Mouse (Mus musculus) heart, embryonic 16.5 days (tissue): Measurements from ENCODE around the gene Meox1. TPM values are rescaled to one million over a fixed set of nuclear protein-coding genes. Genes with fewer than 3 reads are reported as not detected.

ENCODE experiments used
- ATAC-seq: fragments of 200-750 bp; cut with Nextera tagmentation; replicated peaks from 2 replicates; pipeline ENCODE4 v1.8.0; 2017; ENCODE audit warnings: moderate number of reproducible peaks; ENCODE audit not compliant: insufficient read depth, low FRiP score; ENCODE audit errors: extremely low read depth
- H3K27ac ChIP-seq: fragments of 300-500 bp; sonication (generic); 2 replicates; pipeline ENCODE4 v1.5.1; 2014; ENCODE audit warnings: mild to moderate bottlenecking, low read length, control low read depth, moderate library complexity
- H3K27me3 ChIP-seq: fragments of 300-500 bp; sonication (generic); 2 replicates; pipeline ENCODE4 v1.6.1; 2014; ENCODE audit warnings: low read length, mixed read lengths; ENCODE audit not compliant: control insufficient read depth, insufficient read depth
- H3K36me3 ChIP-seq: fragments of 300-500 bp; sonication (generic); 2 replicates; pipeline ENCODE4 v1.6.1; 2014; ENCODE audit not compliant: control insufficient read depth, insufficient read depth
- H3K4me1 ChIP-seq: fragments of 300-500 bp; sonication (generic); 2 replicates; pipeline ENCODE4 v1.6.1; 2014; ENCODE audit warnings: low read length, mixed read lengths; ENCODE audit not compliant: control insufficient read depth, insufficient read depth
- H3K4me2 ChIP-seq: fragments of 300-500 bp; sonication (generic); 2 replicates; pipeline ENCODE4 v1.6.1; 2014; ENCODE audit warnings: low read depth, mild to moderate bottlenecking, control low read depth, low read length
- H3K4me3 ChIP-seq: fragments of 300-500 bp; sonication (generic); 2 replicates; pipeline ENCODE4 v1.5.1; 2014; ENCODE audit warnings: mild to moderate bottlenecking, control low read depth, low read length
- H3K9ac ChIP-seq: fragments of 300-500 bp; sonication (generic); 2 replicates; pipeline ENCODE4 v1.6.1; 2014; ENCODE audit warnings: low read length, control low read depth
- H3K9me3 ChIP-seq: fragments of 300-500 bp; sonication (generic); replicated peaks from 2 replicates; pipeline ENCODE4 v1.6.1; 2016; ENCODE audit warnings: low read length; ENCODE audit not compliant: control insufficient read depth
- WGBS: fragments of 180-500 bp; shearing (Covaris S2); extraction: QIAGEN DNeasy Blood & Tissue Kit; methylation state at CpG from one replicate; pipeline ENCODE4 v1.1.7; 2014; 5-methylcytosine and 5-hydroxymethylcytosine counted together
- polyA plus RNA-seq: library from polyadenylated mRNA; unstranded; fragments of >200 nt; fragmentation: Nextera tagmentation; extraction: Ambion mirVana; gene quantifications from 2 replicates; pipeline ENCODE4 v1.2.1, GENCODE M21; 2015

Gene Meox1
- polyA plus RNA-seq, 1 experiment from 2014 or later, result 15.0 TPM

DNA sequence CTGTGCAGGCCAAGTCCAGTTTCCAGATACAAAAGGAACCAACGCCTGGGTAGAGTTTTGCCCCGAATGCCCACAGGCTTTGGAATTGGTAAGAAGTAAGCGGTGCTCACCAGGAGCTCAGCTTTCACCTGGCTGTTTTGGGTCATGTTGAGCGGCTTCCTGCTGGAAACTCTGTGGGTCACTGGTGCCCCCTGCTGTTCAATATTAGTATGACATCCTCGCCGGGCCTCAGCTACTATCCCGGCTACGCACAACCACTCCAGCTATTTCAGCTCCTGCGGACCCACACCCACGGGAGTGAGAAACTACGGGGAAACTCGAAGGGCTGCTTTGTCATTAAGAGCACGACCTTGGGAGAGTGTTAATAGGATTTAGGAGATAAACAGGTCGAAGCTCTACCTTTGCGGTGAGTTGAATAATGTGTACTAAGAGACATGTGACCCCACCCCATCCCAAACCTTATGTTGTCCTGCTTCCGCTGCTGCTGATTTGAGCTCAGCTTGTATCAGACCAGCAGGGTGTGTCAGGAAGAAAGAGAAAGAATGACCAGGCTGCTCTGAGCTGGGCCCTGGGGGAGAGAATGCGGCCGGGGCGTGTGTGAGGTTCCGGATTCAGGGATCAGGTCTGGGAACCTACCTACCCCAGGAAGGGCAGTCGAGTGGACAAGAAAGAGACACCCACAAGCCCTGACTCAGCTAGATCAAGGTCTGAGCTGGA is 16.2 kb upstream of the Meox1 start:
- Histone ChIP-seq H3K27ac (no peak overlapping the region), H3K36me3 (no peaks in the 10 kb centered on the region), H3K4me3 (no peak overlapping the region), H3K9me3 (no peaks in the 10 kb centered on the region), H3K27me3 (peaks cover 8% of the 10 kb centered on the region; the same call in 1 of the 2 replicates), H3K4me1 (peaks cover 3% of the 10 kb centered on the region; the same call in 1 of the 2 replicates), H3K9ac (no peak overlapping the region), H3K4me2 (no peak overlapping the region)
- WGBS, result 19% methylated on average over 21 of the region's 21 CpGs
- peak; percentile 75 for ATAC-seq

DNA sequence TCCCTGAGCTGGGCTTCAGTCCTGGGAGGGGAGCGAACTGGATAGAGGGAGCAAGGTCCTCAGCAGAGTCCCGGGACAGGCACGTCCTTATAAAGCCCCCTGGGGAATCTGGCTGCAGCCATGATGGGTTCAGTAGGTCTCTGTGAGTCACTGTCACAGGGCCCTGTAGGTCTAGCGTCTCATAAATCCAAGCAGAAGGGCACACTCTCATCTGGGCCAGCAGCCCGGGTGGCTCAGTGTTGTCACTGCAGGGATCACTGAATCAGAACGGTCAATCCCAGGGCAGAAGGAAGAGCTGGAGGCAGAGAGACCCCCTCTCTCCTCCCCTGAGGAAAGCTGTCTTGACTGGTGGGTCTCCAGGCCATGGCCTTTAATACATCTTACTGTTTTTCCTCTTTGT is 14.6 kb upstream of the Meox1 start:
- no peak for ATAC-seq
- Histone ChIP-seq H3K4me2 (no peak overlapping the region), H3K9ac (no peak overlapping the region), H3K4me1 (peaks cover 3% of the 10 kb centered on the region; the same call in 1 of the 2 replicates), H3K4me3 (no peak overlapping the region), H3K27me3 (peaks cover 8% of the 10 kb centered on the region; the same call in 1 of the 2 replicates), H3K27ac (no peak overlapping the region), H3K9me3 (no peaks in the 10 kb centered on the region), H3K36me3 (no peaks in the 10 kb centered on the region)
- 55% methylated on average over 6 of the region's 6 CpGs for WGBS

DNA sequence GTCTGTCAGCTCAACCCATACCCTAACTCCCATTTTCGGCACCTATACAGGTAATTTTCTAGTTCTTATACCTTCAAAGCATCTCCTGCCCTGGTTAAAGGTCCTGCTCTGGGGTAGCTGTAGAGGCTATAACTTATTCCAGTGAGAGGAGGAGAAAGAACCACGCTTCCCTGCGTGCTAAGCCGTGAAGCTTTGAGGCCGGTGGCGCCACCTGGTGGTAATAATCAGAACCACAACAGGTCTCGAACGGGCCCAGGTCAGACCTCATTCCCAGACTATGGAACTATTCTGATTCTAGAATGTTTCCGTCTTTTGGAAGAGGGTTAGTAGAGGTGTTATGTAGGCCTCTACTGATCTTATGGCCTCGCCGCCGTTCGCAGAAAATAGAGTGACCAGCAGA is 10.9 kb upstream of the Meox1 start:
- peaks cover 2% of the 10 kb centered on the region; the same call in 1 of the 2 replicates for H3K9me3 ChIP-seq
- no peak overlapping the region for H3K4me2 ChIP-seq
- peaks cover 3% of the 10 kb centered on the region; the same call in 1 of the 2 replicates for H3K4me1 ChIP-seq
- H3K27me3 ChIP-seq, result no peaks in the 10 kb centered on the region
- H3K36me3 ChIP-seq, result no peaks in the 10 kb centered on the region
- ATAC-seq, result peak; percentile 49; the same call in 1 of the 2 replicates
- WGBS, result 18% methylated on average over 13 of the region's 13 CpGs
- H3K4me3 ChIP-seq, result no peak overlapping the region
- H3K9ac ChIP-seq, result no peak overlapping the region
- H3K27ac ChIP-seq, result no peak overlapping the region

DNA sequence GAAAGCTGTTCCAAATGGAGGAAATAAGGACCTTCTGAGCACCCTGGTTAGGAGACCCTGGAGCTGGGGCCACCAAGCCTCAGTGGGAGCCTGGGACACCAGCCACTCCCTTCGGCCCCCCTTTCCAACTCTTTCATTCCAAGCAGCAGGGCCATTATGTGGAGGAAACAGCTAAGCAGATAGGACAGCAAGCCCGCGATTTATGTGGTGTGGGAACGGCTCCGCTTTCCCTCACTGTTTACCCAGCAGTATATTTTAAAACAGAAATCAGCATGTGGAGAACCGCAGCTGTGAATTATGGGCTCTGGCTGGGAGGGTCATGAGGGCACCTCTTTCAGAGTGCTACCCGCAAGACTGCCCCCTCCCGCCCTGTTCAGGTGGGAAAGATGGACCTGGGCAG is 7.1 kb upstream of the Meox1 start:
- Histone ChIP-seq H3K27me3 (no peaks in the 10 kb centered on the region), H3K27ac (no peak overlapping the region), H3K9me3 (peaks cover 2% of the 10 kb centered on the region; the same call in 1 of the 2 replicates), H3K4me3 (no peak overlapping the region), H3K4me2 (no peak overlapping the region), H3K9ac (no peak overlapping the region), H3K36me3 (no peaks in the 10 kb centered on the region), H3K4me1 (peaks cover 5% of the 10 kb centered on the region; the same call in 1 of the 2 replicates)
- no peak for ATAC-seq
- WGBS, result 61% methylated on average over 8 of the region's 8 CpGs

DNA sequence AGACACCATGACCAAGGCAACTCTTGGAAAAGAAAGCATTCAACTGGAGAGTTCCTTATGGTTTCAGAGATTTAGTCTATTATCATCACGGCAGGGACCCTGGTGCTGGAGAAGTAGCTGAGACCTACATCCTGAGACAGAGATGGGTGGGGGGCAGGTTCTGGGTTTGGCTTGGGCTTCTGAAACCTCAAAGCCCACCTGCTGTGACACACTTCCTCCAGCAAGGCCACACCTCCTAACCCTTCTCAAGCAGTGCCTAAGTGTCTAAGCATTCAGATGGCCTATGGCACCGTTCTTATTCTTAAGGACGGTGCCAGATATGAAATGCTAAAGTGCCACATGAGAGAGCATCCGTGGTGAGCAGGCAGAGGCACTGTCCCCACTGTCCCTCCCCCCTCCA is 4.2 kb upstream of the Meox1 start:
- Histone ChIP-seq H3K4me2 (no peak overlapping the region), H3K9ac (no peak overlapping the region), H3K27ac (no peak overlapping the region), H3K9me3 (peaks cover 2% of the 10 kb centered on the region; the same call in 1 of the 2 replicates), H3K4me1 (peaks cover 10% of the 10 kb centered on the region; the same call in 1 of the 2 replicates), H3K36me3 (no peaks in the 10 kb centered on the region), H3K27me3 (no peaks in the 10 kb centered on the region), H3K4me3 (no peak overlapping the region)
- ATAC-seq, result no peak
- WGBS, result 93% methylated on average over 4 of the region's 4 CpGs

DNA sequence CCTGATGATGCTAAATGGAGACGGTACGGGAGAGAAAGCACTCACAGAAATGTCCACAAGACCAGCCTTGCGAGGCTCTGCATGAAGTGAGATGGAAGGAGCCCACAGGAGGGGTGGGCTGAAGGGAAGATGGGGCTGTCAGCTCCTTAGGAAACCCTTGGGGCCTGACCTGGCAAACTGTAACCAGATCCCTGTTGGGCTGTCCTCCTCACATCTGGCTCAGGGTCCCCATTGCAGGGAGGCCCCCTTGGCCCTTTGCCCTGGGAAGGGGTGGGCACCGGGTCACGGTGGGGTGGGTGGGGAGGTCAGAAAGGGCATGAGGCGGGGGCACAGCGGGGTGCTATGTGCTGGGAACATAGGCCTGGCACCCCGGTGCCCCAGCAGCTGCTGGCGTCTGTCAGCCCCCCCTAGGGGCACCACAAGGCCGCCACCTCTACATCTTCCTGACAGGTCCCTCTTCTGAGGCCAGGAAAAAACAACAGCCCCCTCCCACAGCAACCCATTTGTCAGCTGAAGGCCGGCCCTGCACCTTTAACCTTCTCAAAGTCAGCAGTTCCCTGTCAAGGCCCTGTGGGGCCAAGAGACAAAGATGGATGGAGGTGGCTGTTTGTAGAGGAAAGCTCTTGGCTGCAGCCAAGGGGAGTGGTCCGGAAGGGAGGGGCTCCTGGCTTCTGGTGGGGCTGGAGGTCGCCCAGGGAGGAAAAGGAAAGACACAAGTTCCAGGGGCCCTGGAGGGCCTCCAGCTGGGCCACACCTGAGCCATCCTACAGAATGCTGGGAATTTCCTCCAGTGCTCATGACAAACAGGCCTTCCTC is 2.6 kb upstream of the Meox1 start:
- Histone ChIP-seq H3K27ac (no peak overlapping the region), H3K4me3 (no peak overlapping the region), H3K4me2 (no peak overlapping the region), H3K4me1 (peaks cover 10% of the 10 kb centered on the region), H3K36me3 (no peaks in the 10 kb centered on the region), H3K27me3 (peaks cover 5% of the 10 kb centered on the region; the same call in 1 of the 2 replicates), H3K9ac (no peak overlapping the region), H3K9me3 (peaks cover 2% of the 10 kb centered on the region; the same call in 1 of the 2 replicates)
- ATAC-seq, result peak; percentile 52; the same call in 1 of the 2 replicates
- WGBS, result 41% methylated on average over 13 of the region's 13 CpGs

DNA sequence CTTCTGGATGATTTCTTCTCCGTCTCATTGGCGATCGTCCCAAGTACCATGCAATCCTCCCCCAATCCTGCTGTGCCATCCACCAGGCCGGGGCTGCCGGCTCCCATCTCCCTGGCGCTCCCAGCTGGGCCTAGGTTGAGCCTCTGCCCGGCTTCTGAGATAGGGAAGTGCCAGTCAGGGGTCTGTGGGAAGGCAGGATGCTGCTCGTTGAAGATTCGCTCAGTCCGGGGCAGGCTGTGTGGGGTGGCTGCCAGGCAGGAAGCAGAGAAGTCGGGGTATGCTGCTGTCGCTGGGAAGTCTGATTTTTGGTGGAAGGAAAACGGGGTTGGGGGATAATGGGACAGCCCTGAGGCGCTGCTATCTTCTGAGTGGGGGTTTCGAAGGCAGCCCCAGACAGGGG is 614 bp downstream of the Meox1 start:
- no peaks in the 10 kb centered on the region for H3K9me3 ChIP-seq
- WGBS, result 30% methylated on average over 15 of the region's 15 CpGs
- H3K4me1 ChIP-seq, result peaks cover 18% of the 10 kb centered on the region
- H3K27me3 ChIP-seq, result peaks cover 7% of the 10 kb centered on the region; the same call in 1 of the 2 replicates
- H3K36me3 ChIP-seq, result no peaks in the 10 kb centered on the region
- H3K27ac ChIP-seq, result peak overlapping the region; percentile 63
- H3K4me2 ChIP-seq, result peak overlapping the region; percentile 54
- H3K9ac ChIP-seq, result peak overlapping the region; percentile 53
- no peak for ATAC-seq
- H3K4me3 ChIP-seq, result peak overlapping the region; percentile 36

DNA sequence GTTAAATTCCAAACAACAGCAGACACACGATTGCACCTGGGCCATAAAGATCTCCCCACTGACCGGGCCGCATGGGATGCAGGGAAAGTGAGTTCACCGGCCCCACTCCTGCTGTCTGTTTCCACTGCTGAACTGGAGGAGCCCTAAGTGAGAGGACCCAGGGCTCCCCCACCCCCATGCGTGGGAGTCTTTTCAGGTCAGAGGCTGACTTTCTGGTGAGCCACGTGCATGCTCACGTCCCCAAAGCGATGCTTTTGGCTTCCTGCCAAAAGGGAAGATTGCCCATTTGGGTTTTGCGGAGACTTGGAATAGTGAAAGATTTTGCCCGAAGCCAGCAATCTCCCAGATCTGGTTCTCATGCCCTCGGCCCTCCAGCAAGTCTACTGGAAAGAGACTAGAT is 2.7 kb downstream of the Meox1 start:
- H3K27ac ChIP-seq, result peak overlapping the region; percentile 43
- H3K4me3 ChIP-seq, result peak overlapping the region; percentile 36; the same call in 1 of the 2 replicates
- no peak for ATAC-seq
- 19% methylated on average over 11 of the region's 11 CpGs for WGBS
- no peaks in the 10 kb centered on the region for H3K36me3 ChIP-seq
- peaks cover 7% of the 10 kb centered on the region; the same call in 1 of the 2 replicates for H3K27me3 ChIP-seq
- peak overlapping the region; percentile 49; the same call in 1 of the 2 replicates for H3K9ac ChIP-seq
- H3K4me1 ChIP-seq, result peaks cover 19% of the 10 kb centered on the region
- no peaks in the 10 kb centered on the region for H3K9me3 ChIP-seq
- H3K4me2 ChIP-seq, result peak overlapping the region; percentile 54
